Mouse (Mus musculus) liver, embryonic 12.5 days (tissue): ENCODE data around the gene Sgk1. TPM values are rescaled to one million over a fixed set of nuclear protein-coding genes. Genes with fewer than 3 reads are reported as not detected.

ENCODE experiments used
- ATAC-seq: fragments of 200-750 bp; cut with Nextera tagmentation; 2 replicates; pipeline ENCODE4 v1.8.0; 2017; ENCODE audit warnings: moderate number of reproducible peaks, mild to moderate bottlenecking, moderate library complexity
- H3K27ac ChIP-seq: fragments of 300-500 bp; sonication (generic); 2 replicates; pipeline ENCODE4 v1.5.1; 2016; ENCODE audit warnings: mild to moderate bottlenecking
- H3K27me3 ChIP-seq: fragments of 300-500 bp; sonication (generic); replicated peaks from 2 replicates; pipeline ENCODE4 v1.6.1; 2016; ENCODE audit warnings: mild to moderate bottlenecking, moderate library complexity
- H3K36me3 ChIP-seq: fragments of 300-500 bp; sonication (generic); 2 replicates; pipeline ENCODE4 v1.6.1; 2016; ENCODE audit warnings: mild to moderate bottlenecking, moderate library complexity
- H3K4me1 ChIP-seq: fragments of 300-500 bp; sonication (generic); 2 replicates; pipeline ENCODE4 v1.6.1; 2016
- H3K4me2 ChIP-seq: fragments of 300-500 bp; sonication (generic); 2 replicates; pipeline ENCODE4 v1.6.1; 2016; ENCODE audit warnings: mild to moderate bottlenecking, moderate library complexity
- H3K4me3 ChIP-seq: fragments of 300-500 bp; sonication (generic); 2 replicates; pipeline ENCODE4 v1.5.1; 2016; ENCODE audit warnings: mild to moderate bottlenecking, moderate library complexity
- H3K9ac ChIP-seq: fragments of 300-500 bp; sonication (generic); 2 replicates; pipeline ENCODE4 v1.6.1; 2016; ENCODE audit warnings: mild to moderate bottlenecking, moderate library complexity
- H3K9me3 ChIP-seq: fragments of 300-500 bp; sonication (generic); replicated peaks from 2 replicates; pipeline ENCODE4 v1.6.1; 2016; ENCODE audit warnings: mild to moderate bottlenecking, moderate library complexity
- WGBS: fragments of 180-500 bp; shearing (Covaris S2); methylation state at CpG from one replicate; pipeline ENCODE4 v1.1.7; 2016; ENCODE audit not compliant: insufficient replicate concordance; 5-methylcytosine and 5-hydroxymethylcytosine counted together
- polyA plus RNA-seq: library from polyadenylated mRNA; unstranded; fragments of >200 nt; fragmentation: Nextera tagmentation; extraction: Ambion mirVana; gene quantifications from 2 replicates; pipeline ENCODE4 v1.2.1, GENCODE M21; 2016

Sgk1 gene
- polyA plus RNA-seq, 1 experiment from 2014 or later, result 12.2 TPM

GRCm38 (mm10) chr10:21946751-21947351 lies 64.9 kb downstream of the Sgk1 start:
- WGBS, result 43% methylated on average over 9 of the region's 9 CpGs
- ATAC-seq, result no peak
- H3K9ac ChIP-seq, result no peak overlapping the region

GRCm38 (mm10) chr10:21952520-21952919 lies 70.5 kb downstream of the Sgk1 start:
- Histone ChIP-seq H3K4me3 (no peak overlapping the region), H3K9ac (no peak overlapping the region), H3K27ac (no peak overlapping the region), H3K36me3 (no peaks in the 10 kb centered on the region), H3K27me3 (no peaks in the 10 kb centered on the region), H3K9me3 (no peaks in the 10 kb centered on the region), H3K4me1 (no peaks in the 10 kb centered on the region), H3K4me2 (no peak overlapping the region)
- WGBS, result 69% methylated on average over 4 of the region's 4 CpGs
- ATAC-seq, result no peak

More at GRCm38 (mm10) chr10:21946751-21947351, 64.9 kb downstream of the Sgk1 start:
- no peak overlapping the region for H3K4me3 ChIP-seq
- no peaks in the 10 kb centered on the region for H3K36me3 ChIP-seq
- no peaks in the 10 kb centered on the region for H3K27me3 ChIP-seq
- H3K27ac ChIP-seq, result no peak overlapping the region
- no peaks in the 10 kb centered on the region for H3K4me1 ChIP-seq
- H3K4me2 ChIP-seq, result no peak overlapping the region
- no peaks in the 10 kb centered on the region for H3K9me3 ChIP-seq

- Histone ChIP-seq H3K27ac (no peak overlapping the region), H3K4me3 (no peak overlapping the region), H3K36me3 (no peaks in the 10 kb centered on the region), H3K27me3 (no peaks in the 10 kb centered on the region), H3K4me2 (no peak overlapping the region), H3K4me1 (no peaks in the 10 kb centered on the region), H3K9ac (no peak overlapping the region), H3K9me3 (no peaks in the 10 kb centered on the region)
- ATAC-seq, result no peak
- WGBS, result 52% methylated on average over 2 of the region's 2 CpGs
These were observed 79.1 kb downstream of the Sgk1 start for GRCm38 (mm10) chr10:21961111-21961510.

- no peaks in the 10 kb centered on the region for H3K27me3 ChIP-seq
- no peak overlapping the region for H3K4me2 ChIP-seq
- ATAC-seq, result no peak
These were observed 81.0 kb downstream of the Sgk1 start for GRCm38 (mm10) chr10:21963005-21963404.

DNA sequence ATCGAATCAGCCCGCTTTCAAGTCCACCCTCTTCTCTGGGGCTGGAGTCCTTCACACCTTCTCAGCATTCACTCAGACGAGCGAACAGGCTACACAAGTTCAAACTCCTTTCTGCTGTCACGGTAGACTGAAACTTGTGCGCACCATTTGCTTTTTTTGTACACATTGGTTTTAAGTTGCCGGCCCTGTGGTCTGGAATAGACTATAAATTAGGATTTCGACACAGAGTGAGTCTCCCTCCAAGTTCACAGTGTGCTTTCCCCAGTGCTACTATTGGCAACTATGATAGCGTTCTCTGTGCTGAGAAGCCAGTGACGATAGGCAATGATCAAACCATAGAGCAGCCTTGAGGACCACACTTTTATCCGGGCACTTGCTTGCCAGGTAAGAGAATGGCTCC lies 91.7 kb downstream of the Sgk1 start:
- ATAC-seq, result no peak
- Histone ChIP-seq H3K9me3 (no peaks in the 10 kb centered on the region), H3K27ac (no peak overlapping the region), H3K4me2 (no peak overlapping the region), H3K36me3 (no peaks in the 10 kb centered on the region), H3K4me1 (no peaks in the 10 kb centered on the region), H3K9ac (no peak overlapping the region), H3K4me3 (no peak overlapping the region), H3K27me3 (no peaks in the 10 kb centered on the region)
- WGBS, result 67% methylated on average over 11 of the region's 11 CpGs

More at GRCm38 (mm10) chr10:21963005-21963404, 81.0 kb downstream of the Sgk1 start:
- Histone ChIP-seq H3K36me3 (no peaks in the 10 kb centered on the region), H3K27ac (no peak overlapping the region), H3K4me1 (no peaks in the 10 kb centered on the region), H3K9me3 (no peaks in the 10 kb centered on the region), H3K4me3 (no peak overlapping the region), H3K9ac (no peak overlapping the region)
- WGBS, result 52% methylated on average over 7 of the region's 7 CpGs

- H3K4me1 ChIP-seq, result no peaks in the 10 kb centered on the region
- H3K27ac ChIP-seq, result no peak overlapping the region
- H3K9me3 ChIP-seq, result no peaks in the 10 kb centered on the region
- no peak for ATAC-seq
- H3K9ac ChIP-seq, result no peak overlapping the region
- WGBS, result 65% methylated on average over 3 of the region's 3 CpGs
- no peaks in the 10 kb centered on the region for H3K27me3 ChIP-seq
- no peak overlapping the region for H3K4me3 ChIP-seq
- no peak overlapping the region for H3K4me2 ChIP-seq
- no peaks in the 10 kb centered on the region for H3K36me3 ChIP-seq
These were observed 92.8 kb downstream of the Sgk1 start for GRCm38 (mm10) chr10:21974801-21975200.

DNA sequence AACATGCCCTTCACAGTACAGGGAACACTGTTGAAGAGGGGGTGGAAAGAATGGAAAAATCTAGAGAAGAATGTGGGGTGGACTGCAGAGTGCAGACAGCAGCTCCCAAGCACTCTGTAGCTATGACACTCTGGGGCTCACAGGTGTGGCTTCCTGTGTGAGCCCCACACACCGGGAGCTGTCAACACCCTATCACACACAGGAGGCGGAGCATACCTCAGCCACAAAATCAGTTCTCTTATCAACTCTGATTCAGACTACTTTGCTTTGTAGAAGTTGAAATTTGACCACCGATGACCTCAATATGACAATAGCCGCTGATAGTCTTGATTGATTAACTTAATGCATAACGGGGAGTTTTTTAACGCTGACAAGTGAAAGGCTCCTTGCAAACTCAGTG lies 93.4 kb downstream of the Sgk1 start:
- ATAC-seq, result no peak
- 39% methylated on average over 6 of the region's 6 CpGs for WGBS
- H3K9me3 ChIP-seq, result no peaks in the 10 kb centered on the region

GRCm38 (mm10) chr10:21976253-21976652 lies 94.3 kb downstream of the Sgk1 start:
- Histone ChIP-seq H3K36me3 (no peaks in the 10 kb centered on the region), H3K27me3 (no peaks in the 10 kb centered on the region), H3K4me1 (no peaks in the 10 kb centered on the region), H3K9ac (no peak overlapping the region), H3K4me3 (no peak overlapping the region), H3K27ac (no peak overlapping the region), H3K9me3 (no peaks in the 10 kb centered on the region), H3K4me2 (no peak overlapping the region)
- no peak for ATAC-seq
- 26% methylated on average over 5 of the region's 5 CpGs for WGBS

More for the DNA sequence above, 93.4 kb downstream of the Sgk1 start:
- no peaks in the 10 kb centered on the region for H3K27me3 ChIP-seq
- no peak overlapping the region for H3K27ac ChIP-seq
- no peak overlapping the region for H3K4me2 ChIP-seq
- H3K4me3 ChIP-seq, result no peak overlapping the region
- H3K36me3 ChIP-seq, result no peaks in the 10 kb centered on the region
- no peak overlapping the region for H3K9ac ChIP-seq
- no peaks in the 10 kb centered on the region for H3K4me1 ChIP-seq

GRCm38 (mm10) chr10:21978421-21978820 lies 96.4 kb downstream of the Sgk1 start:
- H3K4me1 ChIP-seq, result no peaks in the 10 kb centered on the region
- no peak overlapping the region for H3K27ac ChIP-seq
- H3K36me3 ChIP-seq, result no peaks in the 10 kb centered on the region
- no peaks in the 10 kb centered on the region for H3K27me3 ChIP-seq
- H3K4me2 ChIP-seq, result no peak overlapping the region
- no peak overlapping the region for H3K9ac ChIP-seq
- 66% methylated on average over 9 of the region's 9 CpGs for WGBS
- no peak for ATAC-seq
- H3K9me3 ChIP-seq, result no peaks in the 10 kb centered on the region
- no peak overlapping the region for H3K4me3 ChIP-seq

DNA sequence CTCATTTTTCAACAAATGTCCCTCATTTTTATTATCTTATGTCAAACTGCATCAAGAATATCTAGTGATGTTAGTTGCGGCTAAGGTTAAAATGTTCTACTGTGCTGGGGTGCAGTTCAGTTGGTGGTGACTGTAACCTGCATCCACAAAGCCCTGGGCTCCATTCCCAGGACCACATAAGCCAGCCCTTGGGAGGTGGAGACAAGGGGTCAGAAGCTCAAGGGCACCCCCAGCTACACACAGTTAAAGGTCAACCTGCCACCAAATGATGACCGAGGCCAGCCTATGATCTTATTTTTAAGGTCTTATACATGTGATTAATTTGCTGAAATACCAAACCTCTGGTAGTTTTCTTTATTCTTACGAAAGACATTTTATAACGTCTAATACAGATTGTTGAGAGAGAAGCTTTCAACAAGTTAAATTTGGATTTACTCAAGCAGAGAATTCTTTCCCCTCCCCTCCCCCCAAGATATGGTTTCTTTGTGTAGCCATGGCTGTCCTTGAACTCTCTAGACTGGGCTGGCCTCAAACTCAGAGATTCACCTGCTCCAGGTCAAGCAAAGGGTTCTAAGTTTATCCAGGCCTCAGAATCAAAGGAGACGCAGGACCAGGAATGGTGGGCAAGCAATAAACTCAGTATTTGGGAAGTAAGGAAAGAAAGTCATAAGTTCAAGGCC lies 97.4 kb downstream of the Sgk1 start:
- no peak overlapping the region for H3K4me2 ChIP-seq
- ATAC-seq, result no peak
- no peaks in the 10 kb centered on the region for H3K27me3 ChIP-seq
- H3K4me3 ChIP-seq, result no peak overlapping the region
- H3K9ac ChIP-seq, result no peak overlapping the region
- 76% methylated on average over 5 of the region's 5 CpGs for WGBS
- no peaks in the 10 kb centered on the region for H3K9me3 ChIP-seq
- no peak overlapping the region for H3K27ac ChIP-seq
- H3K4me1 ChIP-seq, result no peaks in the 10 kb centered on the region
- no peaks in the 10 kb centered on the region for H3K36me3 ChIP-seq

DNA sequence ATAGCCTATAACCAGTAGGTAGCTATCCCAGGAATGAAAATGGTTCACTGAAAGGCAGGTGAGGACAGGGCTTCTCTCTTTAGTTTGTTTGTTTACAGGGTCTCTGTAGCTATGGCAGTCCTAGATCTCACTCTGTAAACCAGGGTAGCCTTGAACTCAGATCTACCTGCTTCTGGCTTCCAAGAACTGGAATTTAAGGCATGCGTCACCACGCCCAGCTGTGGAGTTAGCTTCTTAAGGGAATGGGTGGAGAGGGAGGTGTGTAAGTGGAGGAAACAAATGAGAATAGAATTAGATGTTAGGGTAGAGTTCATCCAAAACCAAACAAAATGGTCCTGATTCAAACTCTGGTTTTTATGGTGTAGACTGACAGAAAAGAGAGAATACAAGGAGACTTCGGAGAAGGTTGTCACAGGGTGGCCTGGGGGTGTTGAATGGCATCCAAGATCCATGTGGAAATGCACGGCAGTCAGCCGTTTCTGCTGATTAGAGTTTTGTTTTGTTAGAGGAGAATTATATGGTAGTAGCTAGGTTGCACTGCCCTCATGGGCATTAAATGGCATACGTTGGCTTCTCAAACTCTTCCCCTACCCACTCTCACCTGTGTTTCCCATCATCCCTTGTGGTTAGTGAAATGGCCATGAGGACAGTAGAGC lies 98.9 kb downstream of the Sgk1 start:
- no peak overlapping the region for H3K4me3 ChIP-seq
- 73% methylated on average over 6 of the region's 6 CpGs for WGBS
- no peak overlapping the region for H3K4me2 ChIP-seq
- no peaks in the 10 kb centered on the region for H3K4me1 ChIP-seq
- H3K27me3 ChIP-seq, result no peaks in the 10 kb centered on the region
- no peak overlapping the region for H3K27ac ChIP-seq
- no peak overlapping the region for H3K9ac ChIP-seq
- no peak for ATAC-seq
- H3K36me3 ChIP-seq, result no peaks in the 10 kb centered on the region
- H3K9me3 ChIP-seq, result no peaks in the 10 kb centered on the region

GRCm38 (mm10) chr10:21982303-21982702 lies 100.3 kb downstream of the Sgk1 start:
- ATAC-seq, result no peak
- H3K9me3 ChIP-seq, result no peaks in the 10 kb centered on the region
- WGBS, result 55% methylated on average over 2 of the region's 2 CpGs
- no peaks in the 10 kb centered on the region for H3K36me3 ChIP-seq
- no peak overlapping the region for H3K4me3 ChIP-seq
- H3K4me1 ChIP-seq, result no peaks in the 10 kb centered on the region
- no peak overlapping the region for H3K4me2 ChIP-seq
- no peak overlapping the region for H3K27ac ChIP-seq
- H3K27me3 ChIP-seq, result no peaks in the 10 kb centered on the region
- H3K9ac ChIP-seq, result no peak overlapping the region
